Mouse (Mus musculus) embryonic facial prominence, embryonic 15.5 days (tissue): ENCODE results near the gene Ugt1a1. TPM values are rescaled to one million over a fixed set of nuclear protein-coding genes. Genes with fewer than 3 reads are reported as not detected.
A peak's percentile ranks its signal among the peaks of the same experiment; 100 is the strongest.

Experiments
- ATAC-seq: fragments of 200-750 bp; cut with Nextera tagmentation; 2 replicates; pipeline ENCODE4 v1.8.0; 2017; ENCODE audit warnings: low read depth, moderate TSS enrichment; ENCODE audit not compliant: insufficient number of reproducible peaks, low FRiP score, low TSS enrichment
- H3K27ac ChIP-seq: fragments of 300-500 bp; sonication (generic); replicated peaks from 2 replicates; pipeline ENCODE4 v1.5.1; 2015; ENCODE audit warnings: mild to moderate bottlenecking, inconsistent platforms
- H3K27me3 ChIP-seq: fragments of 300-500 bp; sonication (generic); 2 replicates; pipeline ENCODE4 v1.6.1; 2015; ENCODE audit warnings: inconsistent platforms
- H3K36me3 ChIP-seq: fragments of 300-500 bp; sonication (generic); 2 replicates; pipeline ENCODE4 v1.6.1; 2015; ENCODE audit warnings: mild to moderate bottlenecking, inconsistent platforms
- H3K4me1 ChIP-seq: fragments of 300-500 bp; sonication (generic); 2 replicates; pipeline ENCODE4 v1.6.1; 2015; ENCODE audit warnings: inconsistent platforms
- H3K4me2 ChIP-seq: fragments of 300-500 bp; sonication (generic); replicated peaks from 2 replicates; pipeline ENCODE4 v1.6.1; 2015; ENCODE audit warnings: mild to moderate bottlenecking, inconsistent platforms
- H3K4me3 ChIP-seq: fragments of 300-500 bp; sonication (generic); replicated peaks from 2 replicates; pipeline ENCODE4 v1.5.1; 2015; ENCODE audit warnings: mild to moderate bottlenecking, inconsistent platforms
- H3K9ac ChIP-seq: fragments of 300-500 bp; sonication (generic); 2 replicates; pipeline ENCODE4 v1.6.1; 2015; ENCODE audit warnings: inconsistent platforms
- H3K9me3 ChIP-seq: fragments of 300-500 bp; sonication (generic); replicated peaks from 2 replicates; pipeline ENCODE4 v1.6.1; 2016; ENCODE audit warnings: inconsistent platforms
- WGBS: fragments of 180-500 bp; shearing (Covaris S2); methylation state at CpG from one replicate; pipeline ENCODE4 v1.1.7; 2015; 5-methylcytosine and 5-hydroxymethylcytosine counted together
- polyA plus RNA-seq: library from polyadenylated mRNA; unstranded; fragments of >200 nt; fragmentation: Nextera tagmentation; extraction: Ambion mirVana; gene quantifications from 2 replicates; pipeline ENCODE4 v1.2.1, GENCODE M21; 2015

Gene Ugt1a1
- polyA plus RNA-seq, 1 experiment from 2014 or later: 2.0 TPM

GRCm38 (mm10) chr1:88235046-88235893, 23.5 kb downstream of the Ugt1a1 start:
- Histone ChIP-seq H3K27me3 (no peaks in the 10 kb centered on the region), H3K4me2 (no peak overlapping the region), H3K36me3 (no peaks in the 10 kb centered on the region), H3K4me1 (no peaks in the 10 kb centered on the region), H3K27ac (no peak overlapping the region), H3K9ac (no peak overlapping the region), H3K4me3 (no peak overlapping the region), H3K9me3 (peaks cover 80% of the 10 kb centered on the region)
- peak; percentile 1; the same call in 1 of the 2 replicates for ATAC-seq
- 59% methylated on average over 11 of the region's 11 CpGs for WGBS

GRCm38 (mm10) chr1:88235894-88236415, 24.2 kb downstream of the Ugt1a1 start:
- Histone ChIP-seq H3K4me1 (no peaks in the 10 kb centered on the region), H3K4me2 (no peak overlapping the region), H3K9me3 (peaks cover 81% of the 10 kb centered on the region), H3K9ac (no peak overlapping the region), H3K27me3 (no peaks in the 10 kb centered on the region), H3K36me3 (no peaks in the 10 kb centered on the region), H3K4me3 (no peak overlapping the region), H3K27ac (no peak overlapping the region)
- WGBS: 57% methylated on average over 4 of the region's 4 CpGs
- ATAC-seq: no peak

- Histone ChIP-seq H3K9ac (no peak overlapping the region), H3K4me3 (no peak overlapping the region), H3K4me1 (no peaks in the 10 kb centered on the region), H3K36me3 (no peaks in the 10 kb centered on the region), H3K4me2 (no peak overlapping the region), H3K27ac (no peak overlapping the region), H3K9me3 (peaks cover 74% of the 10 kb centered on the region), H3K27me3 (no peaks in the 10 kb centered on the region)
- no peak for ATAC-seq
- WGBS: 72% methylated on average over 5 of the region's 5 CpGs
Observed at GRCm38 (mm10) chr1:88237311-88237710, 25.6 kb downstream of the Ugt1a1 start.

- ATAC-seq: no peak
- no peak overlapping the region for H3K27ac ChIP-seq
- H3K27me3 ChIP-seq: no peaks in the 10 kb centered on the region
- no peaks in the 10 kb centered on the region for H3K4me1 ChIP-seq
- 78% methylated on average over 6 of the region's 6 CpGs for WGBS
- no peaks in the 10 kb centered on the region for H3K36me3 ChIP-seq
- H3K4me2 ChIP-seq: no peak overlapping the region
- H3K4me3 ChIP-seq: no peak overlapping the region
- H3K9me3 ChIP-seq: peaks cover 69% of the 10 kb centered on the region
- H3K9ac ChIP-seq: no peak overlapping the region
Observed at GRCm38 (mm10) chr1:88238771-88239170, 27.0 kb downstream of the Ugt1a1 start.

- H3K4me1 ChIP-seq: no peaks in the 10 kb centered on the region
- no peaks in the 10 kb centered on the region for H3K36me3 ChIP-seq
- H3K27me3 ChIP-seq: no peaks in the 10 kb centered on the region
- no peak for ATAC-seq
- no peak overlapping the region for H3K4me3 ChIP-seq
- H3K27ac ChIP-seq: no peak overlapping the region
- 72% methylated on average over 5 of the region's 5 CpGs for WGBS
- H3K9ac ChIP-seq: no peak overlapping the region
- no peak overlapping the region for H3K4me2 ChIP-seq
- peaks cover 76% of the 10 kb centered on the region for H3K9me3 ChIP-seq
Observed at GRCm38 (mm10) chr1:88240072-88240471, 28.3 kb downstream of the Ugt1a1 start.

GRCm38 (mm10) chr1:88240579-88240978, 28.8 kb downstream of the Ugt1a1 start:
- Histone ChIP-seq H3K27ac (no peak overlapping the region), H3K36me3 (no peaks in the 10 kb centered on the region), H3K9me3 (peaks cover 75% of the 10 kb centered on the region), H3K27me3 (no peaks in the 10 kb centered on the region), H3K4me2 (no peak overlapping the region), H3K4me1 (no peaks in the 10 kb centered on the region), H3K9ac (no peak overlapping the region), H3K4me3 (no peak overlapping the region)
- no peak for ATAC-seq
- 64% methylated on average over 4 of the region's 4 CpGs for WGBS

GRCm38 (mm10) chr1:88243861-88244260, 32.1 kb downstream of the Ugt1a1 start:
- no peaks in the 10 kb centered on the region for H3K27me3 ChIP-seq
- WGBS: 64% methylated on average over 5 of the region's 5 CpGs
- H3K4me3 ChIP-seq: no peak overlapping the region
- no peaks in the 10 kb centered on the region for H3K36me3 ChIP-seq
- peaks cover 77% of the 10 kb centered on the region for H3K9me3 ChIP-seq
- no peak overlapping the region for H3K4me2 ChIP-seq
- no peaks in the 10 kb centered on the region for H3K4me1 ChIP-seq
- H3K9ac ChIP-seq: no peak overlapping the region
- no peak for ATAC-seq
- H3K27ac ChIP-seq: no peak overlapping the region

- no peaks in the 10 kb centered on the region for H3K36me3 ChIP-seq
- no peak overlapping the region for H3K4me2 ChIP-seq
- no peak overlapping the region for H3K27ac ChIP-seq
- H3K9me3 ChIP-seq: peaks cover 77% of the 10 kb centered on the region
- H3K4me3 ChIP-seq: no peak overlapping the region
- H3K27me3 ChIP-seq: no peaks in the 10 kb centered on the region
- no peak overlapping the region for H3K9ac ChIP-seq
- no peaks in the 10 kb centered on the region for H3K4me1 ChIP-seq
- no peak for ATAC-seq
- WGBS: 79% methylated on average over 6 of the region's 6 CpGs
Observed at GRCm38 (mm10) chr1:88245881-88246280, 34.1 kb downstream of the Ugt1a1 start.

GRCm38 (mm10) chr1:88246386-88246785, 34.6 kb downstream of the Ugt1a1 start:
- Histone ChIP-seq H3K4me1 (no peaks in the 10 kb centered on the region), H3K4me2 (no peak overlapping the region), H3K9ac (no peak overlapping the region), H3K9me3 (peaks cover 72% of the 10 kb centered on the region), H3K36me3 (no peaks in the 10 kb centered on the region), H3K27me3 (no peaks in the 10 kb centered on the region), H3K4me3 (no peak overlapping the region), H3K27ac (no peak overlapping the region)
- ATAC-seq: no peak
- 41% methylated on average over 6 of the region's 6 CpGs for WGBS

GRCm38 (mm10) chr1:88247660-88248059, 35.9 kb downstream of the Ugt1a1 start:
- Histone ChIP-seq H3K4me3 (no peak overlapping the region), H3K36me3 (no peaks in the 10 kb centered on the region), H3K4me1 (no peaks in the 10 kb centered on the region), H3K27ac (no peak overlapping the region), H3K27me3 (no peaks in the 10 kb centered on the region), H3K9me3 (peaks cover 74% of the 10 kb centered on the region), H3K4me2 (no peak overlapping the region), H3K9ac (no peak overlapping the region)
- no peak for ATAC-seq
- 46% methylated on average over 2 of the region's 2 CpGs for WGBS

GRCm38 (mm10) chr1:88248658-88249057, 36.9 kb downstream of the Ugt1a1 start:
- Histone ChIP-seq H3K9me3 (peaks cover 73% of the 10 kb centered on the region), H3K4me3 (no peak overlapping the region), H3K4me1 (no peaks in the 10 kb centered on the region), H3K4me2 (no peak overlapping the region), H3K36me3 (no peaks in the 10 kb centered on the region), H3K27ac (no peak overlapping the region), H3K27me3 (no peaks in the 10 kb centered on the region), H3K9ac (no peak overlapping the region)
- 64% methylated on average over 4 of the region's 4 CpGs for WGBS
- 0 out of 2 replicates have a peak, but pooled peaks have one; percentile 2 for ATAC-seq

- 77% methylated on average over 7 of the region's 7 CpGs for WGBS
- H3K4me1 ChIP-seq: no peaks in the 10 kb centered on the region
- H3K36me3 ChIP-seq: no peaks in the 10 kb centered on the region
- H3K9ac ChIP-seq: no peak overlapping the region
- no peak overlapping the region for H3K4me2 ChIP-seq
- ATAC-seq: no peak
- peaks cover 71% of the 10 kb centered on the region for H3K9me3 ChIP-seq
- H3K27ac ChIP-seq: no peak overlapping the region
- no peak overlapping the region for H3K4me3 ChIP-seq
- no peaks in the 10 kb centered on the region for H3K27me3 ChIP-seq
Observed at GRCm38 (mm10) chr1:88249596-88249995, 37.8 kb downstream of the Ugt1a1 start.
